Mouse (Mus musculus): ENCODE data around the gene Armc3. TPM values are rescaled to one million over a fixed set of nuclear protein-coding genes. Genes with fewer than 3 reads are reported as not detected.

Armc3 gene
- total RNA-seq (2021): under 1 TPM; 0.37 to 0.57 TPM
- long read RNA-seq, experiment 1, partial matches to known transcripts: 1 of 2 reads
- long read RNA-seq, experiment 1, other reads (novel, unspliced or antisense): 1 of 2 reads
- long read RNA-seq, experiment 2, partial matches to known transcripts: 2 of 4 reads
- long read RNA-seq, experiment 2, other reads (novel, unspliced or antisense): 2 of 4 reads

- peak; percentile 26 to 63 for DNase-seq (ENCODE audit: low spot score in 2 of 2)
- intact Hi-C loops (cut with DNase I): no loop called here
Measured at GRCm38 (mm10) chr2:19198452-19199365, at the start of gene Armc3. Armc3 (plus strand) TSS chr2:19199302.

GRCm38 (mm10) chr2:19152687-19153086 is 46.4 kb upstream of the Armc3 start:
- intact Hi-C loops (cut with DNase I): no loop called here
- DNase-seq (ENCODE audit: low spot score in 2 of 2): no peak

- DNase-seq (ENCODE audit: low spot score in 2 of 2): peak; percentile 29 to 49
- intact Hi-C loops (cut with DNase I): no loop called here
Measured at GRCm38 (mm10) chr2:19156176-19156575, 42.9 kb upstream of the Armc3 start.

- intact Hi-C loops (cut with DNase I): no loop called here
- no peak for DNase-seq (ENCODE audit: low spot score in 2 of 2)
Measured at GRCm38 (mm10) chr2:19159539-19159938, 39.6 kb upstream of the Armc3 start.

GRCm38 (mm10) chr2:19160368-19161114 is 38.6 kb upstream of the Armc3 start:
- no peak for DNase-seq (ENCODE audit: low spot score in 2 of 2)
- intact Hi-C loops (cut with DNase I): no loop called here

- no peak for DNase-seq (ENCODE audit: low spot score in 2 of 2)
- intact Hi-C loops (cut with DNase I): no loop called here
Measured at GRCm38 (mm10) chr2:19164234-19164633, 34.9 kb upstream of the Armc3 start.

GRCm38 (mm10) chr2:19176827-19177236 is 22.3 kb upstream of the Armc3 start:
- DNase-seq (ENCODE audit: low spot score in 2 of 2): peak in 1 of 2 experiments; percentile 8
- intact Hi-C loops (cut with DNase I): no loop called here

GRCm38 (mm10) chr2:19199366-19199853 is 308 bp downstream of the Armc3 start:
- intact Hi-C loops (cut with DNase I): no loop called here
- no peak for DNase-seq (ENCODE audit: low spot score in 2 of 2)

GRCm38 (mm10) chr2:19200112-19200511 is 1.0 kb downstream of the Armc3 start:
- intact Hi-C loops (cut with DNase I): no loop called here
- no peak for DNase-seq (ENCODE audit: low spot score in 2 of 2)

GRCm38 (mm10) chr2:19201682-19202081 is 2.6 kb downstream of the Armc3 start:
- intact Hi-C loops (cut with DNase I): no loop called here
- no peak for DNase-seq (ENCODE audit: low spot score in 2 of 2)

GRCm38 (mm10) chr2:19234305-19234704 is 35.2 kb downstream of the Armc3 start:
- intact Hi-C loops (cut with DNase I): no loop called here
- no peak for DNase-seq (ENCODE audit: low spot score in 2 of 2)

- intact Hi-C loops (cut with DNase I): no loop called here
- no peak for DNase-seq (ENCODE audit: low spot score in 2 of 2)
Measured at GRCm38 (mm10) chr2:19235193-19235592, 36.1 kb downstream of the Armc3 start.

GRCm38 (mm10) chr2:19235614-19236013 is 36.5 kb downstream of the Armc3 start:
- no peak for DNase-seq (ENCODE audit: low spot score in 2 of 2)
- intact Hi-C loops (cut with DNase I): no loop called here

- intact Hi-C loops (cut with DNase I): no loop called here
- no peak for DNase-seq (ENCODE audit: low spot score in 2 of 2)
Measured at GRCm38 (mm10) chr2:19238771-19239170, 39.7 kb downstream of the Armc3 start.

GRCm38 (mm10) chr2:19249611-19250010 is 50.5 kb downstream of the Armc3 start:
- intact Hi-C loops (cut with DNase I): no loop called here
- no peak for DNase-seq (ENCODE audit: low spot score in 2 of 2)

GRCm38 (mm10) chr2:19255037-19255436 is 55.9 kb downstream of the Armc3 start:
- intact Hi-C loops (cut with DNase I): no loop called here
- DNase-seq (ENCODE audit: low spot score in 2 of 2): no peak

GRCm38 (mm10) chr2:19257255-19257654 is 58.2 kb downstream of the Armc3 start:
- DNase-seq (ENCODE audit: low spot score in 2 of 2): no peak
- intact Hi-C loops (cut with DNase I): no loop called here

- intact Hi-C loops (cut with DNase I): no loop called here
- DNase-seq (ENCODE audit: low spot score in 2 of 2): no peak
Measured at GRCm38 (mm10) chr2:19260399-19260798, 61.3 kb downstream of the Armc3 start.

GRCm38 (mm10) chr2:19263375-19263774 is 64.3 kb downstream of the Armc3 start:
- no peak for DNase-seq (ENCODE audit: low spot score in 2 of 2)
- intact Hi-C loops (cut with DNase I): no loop called here

- intact Hi-C loops (cut with DNase I): no loop called here
- no peak for DNase-seq (ENCODE audit: low spot score in 2 of 2)
Measured at GRCm38 (mm10) chr2:19265834-19266233, 66.7 kb downstream of the Armc3 start.
